Mouse (Mus musculus) limb, embryonic 10.5 days (tissue): Measurements from ENCODE around the gene Rps6kb2. TPM values are rescaled to one million over a fixed set of nuclear protein-coding genes. Genes with fewer than 3 reads are reported as not detected.

Experiments used
- DNase-seq: peaks from one replicate; pipeline ENCODE4 v3.0.0-alpha.2; 2017; ENCODE audit warnings: low spot score
- H3K27ac ChIP-seq: fragments of 300-500 bp; sonication (generic); 2 replicates; pipeline ENCODE4 v1.5.1; 2016; ENCODE audit warnings: mild to moderate bottlenecking
- H3K27me3 ChIP-seq: fragments of 300-500 bp; sonication (generic); 2 replicates; pipeline ENCODE4 v1.6.1; 2016; ENCODE audit warnings: low read depth, mild to moderate bottlenecking; ENCODE audit not compliant: poor library complexity, severe bottlenecking
- H3K36me3 ChIP-seq: fragments of 300-500 bp; sonication (generic); 2 replicates; pipeline ENCODE4 v1.6.1; 2016; ENCODE audit warnings: mild to moderate bottlenecking, moderate library complexity
- H3K4me1 ChIP-seq: fragments of 300-500 bp; sonication (generic); 2 replicates; pipeline ENCODE4 v1.6.1; 2016
- H3K4me3 ChIP-seq: fragments of 300-500 bp; sonication (generic); 2 replicates; pipeline ENCODE4 v1.5.1; 2016; ENCODE audit warnings: mild to moderate bottlenecking, moderate library complexity
- H3K9me3 ChIP-seq: fragments of 300-500 bp; sonication (generic); replicated peaks from 2 replicates; pipeline ENCODE4 v1.6.1; 2016; ENCODE audit warnings: mild to moderate bottlenecking
- WGBS: fragments of 180-500 bp; shearing (Covaris S2); methylation state at CpG from one replicate; pipeline ENCODE4 v1.1.7; 2016; 5-methylcytosine and 5-hydroxymethylcytosine counted together
- polyA plus RNA-seq: library from polyadenylated mRNA; unstranded; fragments of >200 nt; fragmentation: Nextera tagmentation; extraction: Ambion mirVana; gene quantifications from 2 replicates; pipeline ENCODE4 v1.2.1, GENCODE M21; 2016

The Rps6kb2 gene
- polyA plus RNA-seq, 1 experiment from 2014 or later: 66.0 TPM

DNA sequence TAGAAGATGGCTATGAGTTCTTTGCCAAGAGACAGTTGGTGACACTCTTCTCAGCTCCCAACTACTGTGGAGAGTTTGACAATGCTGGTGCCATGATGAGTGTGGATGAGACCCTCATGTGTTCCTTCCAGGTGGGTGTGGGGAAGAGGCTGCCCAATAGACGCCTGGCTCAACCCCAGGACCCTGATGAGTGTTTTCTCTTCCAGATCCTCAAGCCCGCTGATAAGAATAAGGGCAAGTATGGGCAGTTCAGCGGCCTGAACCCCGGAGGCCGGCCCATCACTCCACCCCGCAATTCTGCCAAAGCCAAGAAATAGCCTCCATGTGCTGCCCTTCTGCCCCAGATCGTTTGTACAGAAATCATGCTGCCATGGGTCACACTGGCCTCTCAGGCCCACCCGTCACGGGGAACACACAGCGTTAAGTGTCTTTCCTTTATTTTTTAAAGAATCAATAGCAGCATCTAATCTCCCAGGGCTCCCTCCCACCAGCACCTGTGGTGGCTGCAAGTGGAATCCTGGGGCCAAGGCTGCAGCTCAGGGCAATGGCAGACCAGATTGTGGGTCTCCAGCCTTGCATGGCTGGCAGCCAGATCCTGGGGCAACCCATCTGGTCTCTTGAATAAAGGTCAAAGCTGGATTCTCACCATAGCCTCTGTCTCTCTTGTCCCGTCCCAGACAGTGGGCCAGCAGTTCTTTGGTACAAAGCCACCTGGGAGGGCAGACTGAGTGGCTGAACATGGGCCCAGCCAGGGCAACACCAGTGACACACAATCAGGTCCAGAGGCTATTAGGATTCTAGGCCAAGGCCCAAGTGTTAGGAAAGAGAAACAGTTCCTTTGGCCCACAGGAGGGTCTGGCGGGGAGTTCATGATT lies 31.9 kb upstream of the Rps6kb2 start:
- 86% methylated on average over 12 of the region's 12 CpGs for WGBS
- Histone ChIP-seq H3K4me1 (peaks cover 69% of the 10 kb centered on the region), H3K36me3 (peaks cover 75% of the 10 kb centered on the region), H3K27me3 (no peaks in the 10 kb centered on the region), H3K9me3 (no peaks in the 10 kb centered on the region), H3K4me3 (no peak overlapping the region), H3K27ac (no peak overlapping the region)
- no peak for DNase-seq

DNA sequence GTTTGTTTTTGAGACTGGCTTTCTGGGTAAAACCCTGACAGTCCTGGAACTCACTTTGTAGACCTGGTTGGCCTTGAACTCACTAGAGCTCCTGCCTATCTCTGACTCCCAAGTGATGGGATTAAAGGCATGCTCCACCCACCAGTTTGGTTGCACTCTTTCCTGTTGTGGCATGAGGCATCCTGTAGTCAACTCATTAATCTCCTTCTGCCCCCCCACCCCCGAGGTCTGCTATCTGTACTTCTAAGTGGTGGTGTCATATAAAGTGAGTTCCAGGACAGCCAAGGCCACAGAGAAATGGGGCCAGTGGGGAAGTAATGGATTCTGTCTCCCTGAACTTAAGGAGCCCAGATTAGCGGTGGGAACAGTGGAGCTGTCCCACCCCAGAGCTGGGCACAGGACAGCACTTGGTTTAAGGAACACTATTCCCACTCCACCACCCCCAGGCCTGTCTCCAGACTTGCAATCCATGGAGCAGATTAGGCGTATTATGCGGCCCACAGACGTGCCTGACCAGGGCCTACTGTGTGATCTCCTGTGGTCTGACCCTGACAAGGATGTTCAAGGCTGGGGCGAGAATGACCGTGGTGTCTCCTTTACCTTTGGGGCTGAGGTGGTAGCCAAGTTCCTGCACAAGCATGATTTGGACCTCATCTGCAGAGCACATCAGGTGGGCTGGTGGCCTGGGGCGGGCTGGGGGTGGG lies 31.0 kb upstream of the Rps6kb2 start:
- Histone ChIP-seq H3K27ac (no peak overlapping the region), H3K36me3 (peaks cover 66% of the 10 kb centered on the region), H3K27me3 (no peaks in the 10 kb centered on the region), H3K4me1 (peaks cover 66% of the 10 kb centered on the region), H3K9me3 (no peaks in the 10 kb centered on the region), H3K4me3 (0 out of 2 replicates have a peak overlapping the region, but pooled peaks have one; percentile 97)
- no peak for DNase-seq
- WGBS: 89% methylated on average over 8 of the region's 8 CpGs

DNA sequence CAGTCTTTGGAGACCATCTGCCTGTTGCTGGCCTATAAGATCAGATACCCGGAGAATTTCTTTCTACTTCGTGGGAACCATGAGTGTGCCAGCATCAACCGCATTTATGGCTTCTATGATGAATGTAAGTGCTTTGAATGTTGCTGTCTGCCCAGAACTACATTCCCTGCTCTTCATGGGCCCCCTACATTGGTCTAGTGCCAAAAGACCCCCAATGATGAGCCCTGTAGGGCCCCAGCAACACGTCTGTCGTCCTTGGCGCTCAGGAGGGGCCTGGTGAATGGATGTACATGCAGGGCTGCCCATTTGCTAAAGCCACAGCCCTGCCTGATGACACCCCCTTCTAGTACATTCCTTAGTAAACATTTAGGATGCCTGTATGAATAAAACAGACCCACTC lies 30.0 kb upstream of the Rps6kb2 start:
- Histone ChIP-seq H3K36me3 (peaks cover 56% of the 10 kb centered on the region), H3K9me3 (no peaks in the 10 kb centered on the region), H3K27ac (peak overlapping the region; percentile 98), H3K27me3 (no peaks in the 10 kb centered on the region), H3K4me1 (peaks cover 66% of the 10 kb centered on the region), H3K4me3 (peak overlapping the region; percentile 97)
- 70% methylated on average over 6 of the region's 6 CpGs for WGBS
- DNase-seq: no peak

DNA sequence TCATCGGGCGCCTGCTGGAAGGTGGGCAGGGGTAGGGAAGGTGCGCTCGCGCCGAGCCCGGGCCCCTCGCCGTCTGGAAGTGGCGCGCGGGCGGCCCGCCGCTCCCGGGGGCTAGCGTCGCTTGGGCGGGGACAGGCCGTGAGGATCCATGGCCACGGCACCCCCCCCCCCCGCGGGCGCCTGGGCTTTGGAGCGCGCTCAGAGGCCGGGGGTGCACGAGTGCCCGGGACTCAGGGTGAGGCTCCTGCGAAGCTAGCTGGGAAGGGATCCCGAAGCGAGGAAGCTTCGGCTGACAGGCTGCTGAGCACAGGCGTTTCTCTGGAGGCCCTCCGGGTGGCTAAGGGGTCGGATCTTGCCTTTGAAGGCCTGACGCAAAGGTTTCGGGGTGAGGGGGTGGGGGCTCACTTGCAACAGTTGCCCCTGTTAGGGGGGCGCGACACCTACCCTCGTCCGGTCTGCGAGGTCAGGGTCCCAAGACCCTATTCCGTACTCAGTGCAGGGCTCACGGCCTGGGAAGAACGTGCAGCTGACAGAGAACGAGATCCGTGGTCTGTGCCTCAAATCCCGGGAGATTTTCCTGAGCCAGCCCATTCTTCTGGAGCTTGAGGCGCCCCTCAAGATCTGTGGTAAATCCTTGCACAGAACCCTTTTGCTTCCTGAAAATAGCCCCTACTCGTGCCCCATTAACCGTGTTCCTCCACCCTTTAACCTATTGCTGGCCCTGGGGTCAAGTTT lies 29.3 kb upstream of the Rps6kb2 start:
- Histone ChIP-seq H3K4me3 (peak overlapping the region; percentile 97), H3K27me3 (no peaks in the 10 kb centered on the region), H3K4me1 (peaks cover 61% of the 10 kb centered on the region), H3K27ac (peak overlapping the region; percentile 98), H3K36me3 (peaks cover 49% of the 10 kb centered on the region), H3K9me3 (no peaks in the 10 kb centered on the region)
- 1% methylated on average over 52 of the region's 52 CpGs for WGBS
- no peak for DNase-seq

DNA sequence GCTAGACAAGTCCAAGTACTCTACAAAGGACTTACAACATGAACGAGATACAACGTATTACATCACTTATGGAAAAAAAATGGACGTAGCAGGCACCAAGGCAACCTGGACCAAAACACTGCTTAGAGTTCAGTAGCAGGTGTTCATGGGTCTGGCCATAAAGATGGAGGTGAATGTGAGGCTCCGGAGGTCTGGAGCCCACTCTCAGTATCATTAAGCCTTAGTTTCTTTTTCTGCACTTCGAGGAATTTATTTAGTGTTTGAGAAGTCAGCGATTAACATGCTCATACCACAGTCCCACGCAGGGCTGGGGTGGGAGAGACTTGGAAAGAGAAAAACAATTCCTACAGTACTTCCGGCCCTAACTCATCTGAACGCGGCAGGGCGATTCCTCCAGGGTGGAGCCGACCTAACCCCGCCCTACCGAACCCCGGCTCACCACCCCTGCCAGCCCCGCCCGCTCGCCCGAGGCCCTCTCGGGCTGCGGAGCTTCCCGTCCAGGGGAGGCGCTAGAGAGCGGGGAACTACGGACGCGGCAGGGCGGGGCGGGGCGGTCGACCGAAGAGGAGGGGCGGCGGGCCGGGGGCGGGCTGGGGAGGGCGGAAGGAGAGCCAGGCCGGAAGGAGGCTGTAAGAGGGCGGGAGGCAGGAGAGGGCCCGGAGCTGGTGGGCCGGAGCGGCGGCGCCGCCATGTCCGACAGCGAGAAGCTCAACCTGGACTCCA lies 28.5 kb upstream of the Rps6kb2 start, which contains the start of gene Ppp1ca:
Ppp1ca (plus strand) TSS at position 538 of the 723 bp plus-strand sequence.
- H3K4me1 ChIP-seq: peaks cover 54% of the 10 kb centered on the region
- H3K9me3 ChIP-seq: no peaks in the 10 kb centered on the region
- no peaks in the 10 kb centered on the region for H3K27me3 ChIP-seq
- peak within 1 kb of the TSS; percentile 98 for H3K27ac ChIP-seq
- H3K36me3 ChIP-seq: peaks cover 42% of the 10 kb centered on the region
- 7% methylated on average over 40 of the region's 47 CpGs for WGBS
- H3K4me3 ChIP-seq: peak within 1 kb of the TSS; percentile 97
- DNase-seq: peak; percentile 99

DNA sequence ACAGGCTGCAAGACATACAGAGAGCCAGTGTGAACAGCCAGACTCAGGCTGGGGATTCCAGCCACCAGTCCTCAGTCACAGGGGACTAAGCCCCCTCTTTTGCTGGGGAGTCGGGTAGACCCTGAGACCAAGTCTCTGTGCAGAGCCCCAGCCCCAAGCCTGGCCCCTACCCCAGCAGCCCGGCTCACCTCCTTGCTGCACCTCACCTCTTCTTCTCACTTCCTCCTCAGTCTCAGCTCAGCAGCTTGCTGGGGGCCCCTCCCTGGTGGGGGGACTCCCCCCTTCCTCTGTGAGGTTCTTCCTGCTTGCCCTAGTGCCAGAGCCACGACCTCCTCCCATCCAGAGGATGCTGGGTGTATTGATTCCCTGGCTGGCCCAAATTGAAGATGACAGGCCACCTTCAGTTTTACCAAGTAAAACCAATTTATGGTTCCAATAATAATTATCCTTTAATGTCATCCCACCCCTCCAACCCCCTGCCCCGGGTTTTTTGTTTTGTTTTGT lies 27.7 kb upstream of the Rps6kb2 start, which contains the start of gene Tbc1d10c:
Tbc1d10c (minus strand) TSS at position 454 of the 504 bp plus-strand sequence.
- WGBS: 72% methylated on average over 4 of the region's 4 CpGs
- no peaks in the 10 kb centered on the region for H3K27me3 ChIP-seq
- DNase-seq: no peak
- H3K9me3 ChIP-seq: no peaks in the 10 kb centered on the region
- H3K4me3 ChIP-seq: peak within 1 kb of the TSS; percentile 97
- H3K36me3 ChIP-seq: peaks cover 33% of the 10 kb centered on the region
- peaks cover 46% of the 10 kb centered on the region for H3K4me1 ChIP-seq
- peak within 1 kb of the TSS; percentile 98 for H3K27ac ChIP-seq

DNA sequence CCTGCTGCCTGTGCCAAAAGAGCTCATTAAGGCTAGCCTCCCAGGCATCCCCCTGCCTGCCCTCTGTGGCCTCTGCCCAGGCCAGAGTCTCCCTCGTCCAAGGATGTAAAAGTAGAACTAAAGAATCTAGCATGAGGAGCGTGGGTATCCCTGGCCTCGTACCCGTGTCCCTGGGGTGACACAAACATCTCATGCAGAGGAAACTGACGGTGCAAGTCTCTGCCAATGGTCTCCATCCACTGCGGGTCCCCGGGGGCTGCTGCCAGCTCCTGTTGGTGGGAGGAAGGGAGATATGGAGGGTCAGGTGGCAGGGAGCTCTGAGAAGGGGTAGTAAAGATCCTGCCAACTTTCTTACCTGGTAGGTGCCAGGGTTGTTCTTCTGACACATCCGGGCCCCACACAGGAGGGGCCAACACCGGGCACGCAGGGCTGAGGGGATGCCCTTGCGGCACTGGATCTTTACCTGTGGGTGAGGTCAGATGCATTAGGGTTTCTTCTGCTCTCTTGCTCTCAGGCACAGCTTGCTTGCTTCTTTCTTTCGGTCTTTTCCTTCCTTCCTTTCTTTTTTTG lies 26.0 kb upstream of the Rps6kb2 start:
- WGBS: 89% methylated on average over 12 of the region's 12 CpGs

DNA sequence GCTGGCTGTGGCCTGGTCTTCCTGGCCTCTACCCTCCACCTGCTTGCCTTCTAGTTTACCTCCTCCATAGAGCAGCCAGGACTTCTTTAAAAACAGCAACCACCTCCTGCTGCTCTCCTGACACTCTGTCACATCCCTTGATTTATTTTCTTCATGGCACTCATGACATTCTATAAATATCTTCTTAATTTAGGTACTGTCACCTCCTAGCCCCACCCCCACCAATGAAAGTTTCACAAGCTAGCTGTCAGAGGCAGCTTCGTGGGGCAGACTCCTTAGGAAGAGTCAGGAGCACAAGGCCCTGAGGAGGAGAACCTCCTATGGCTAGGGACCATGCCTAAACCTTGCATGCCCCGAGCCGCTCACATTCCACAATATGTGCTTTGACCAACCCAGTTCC lies 24.1 kb upstream of the Rps6kb2 start:
- WGBS: 75% methylated on average over 3 of the region's 3 CpGs
- no peak overlapping the region for H3K4me3 ChIP-seq
- DNase-seq: no peak
- H3K27me3 ChIP-seq: no peaks in the 10 kb centered on the region
- H3K36me3 ChIP-seq: 0 out of 2 replicates have a peak, but pooled peaks cover 3% of the 10 kb centered on the region
- H3K9me3 ChIP-seq: no peaks in the 10 kb centered on the region
- no peak overlapping the region for H3K27ac ChIP-seq
- peaks cover 31% of the 10 kb centered on the region for H3K4me1 ChIP-seq

More for the DNA sequence above, 26.0 kb upstream of the Rps6kb2 start:
- no peaks in the 10 kb centered on the region for H3K27me3 ChIP-seq
- no peaks in the 10 kb centered on the region for H3K9me3 ChIP-seq
- DNase-seq: no peak
- no peak overlapping the region for H3K4me3 ChIP-seq
- H3K4me1 ChIP-seq: peaks cover 46% of the 10 kb centered on the region
- peaks cover 16% of the 10 kb centered on the region for H3K36me3 ChIP-seq
- peak overlapping the region; percentile 12; the same call in 1 of the 2 replicates for H3K27ac ChIP-seq

DNA sequence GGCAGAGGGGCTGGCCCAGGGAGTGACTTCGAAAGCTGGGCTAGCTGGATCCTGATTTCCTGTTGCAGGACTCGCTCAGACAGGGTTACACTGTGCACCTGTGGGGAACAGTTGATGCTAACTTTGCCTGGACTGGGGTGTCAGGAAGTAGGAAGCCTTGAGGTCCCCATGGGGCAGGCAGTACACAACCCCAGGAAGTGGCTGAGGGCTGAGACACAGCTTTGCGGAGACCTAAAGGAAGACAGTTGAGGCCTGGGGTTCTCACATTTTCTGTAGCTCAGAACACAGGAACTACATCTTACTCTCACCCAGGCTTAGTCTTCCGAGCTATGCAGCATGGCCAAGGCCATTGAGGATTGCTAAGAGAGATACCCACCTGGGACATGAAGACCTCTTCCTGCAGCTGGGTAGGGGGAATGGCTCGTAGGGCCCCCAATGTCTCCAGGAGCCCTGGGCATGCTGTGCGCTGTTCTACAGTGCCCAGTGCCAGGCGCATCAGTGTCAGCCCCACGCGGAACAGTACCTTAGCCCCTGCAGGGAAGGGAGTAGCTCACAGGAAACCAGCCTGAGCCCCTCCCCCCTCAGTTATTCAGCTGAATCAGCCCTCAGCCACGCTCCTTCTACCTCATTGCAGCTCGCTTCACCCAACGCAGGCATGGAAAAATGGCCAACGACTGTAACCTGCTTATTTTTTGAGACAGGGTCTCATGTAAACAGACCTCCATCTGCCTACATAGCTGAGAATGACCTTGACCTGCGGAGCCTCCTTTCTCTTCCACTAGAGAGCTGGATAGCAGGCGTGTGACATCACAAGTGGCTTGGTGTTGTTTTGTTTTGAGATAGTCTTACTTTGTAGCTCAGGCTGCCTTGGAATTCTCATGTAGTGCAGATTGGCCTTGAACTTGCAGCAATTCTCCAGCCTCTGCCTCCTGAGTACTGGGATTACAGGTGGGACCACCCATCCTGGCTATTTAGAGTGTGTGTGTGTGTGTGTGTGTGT lies 22.1 kb upstream of the Rps6kb2 start:
- DNase-seq: no peak
- H3K4me1 ChIP-seq: peaks cover 21% of the 10 kb centered on the region
- no peak overlapping the region for H3K4me3 ChIP-seq
- no peaks in the 10 kb centered on the region for H3K36me3 ChIP-seq
- H3K9me3 ChIP-seq: no peaks in the 10 kb centered on the region
- no peaks in the 10 kb centered on the region for H3K27me3 ChIP-seq
- H3K27ac ChIP-seq: peak overlapping the region; percentile 66
- 63% methylated on average over 15 of the region's 15 CpGs for WGBS

DNA sequence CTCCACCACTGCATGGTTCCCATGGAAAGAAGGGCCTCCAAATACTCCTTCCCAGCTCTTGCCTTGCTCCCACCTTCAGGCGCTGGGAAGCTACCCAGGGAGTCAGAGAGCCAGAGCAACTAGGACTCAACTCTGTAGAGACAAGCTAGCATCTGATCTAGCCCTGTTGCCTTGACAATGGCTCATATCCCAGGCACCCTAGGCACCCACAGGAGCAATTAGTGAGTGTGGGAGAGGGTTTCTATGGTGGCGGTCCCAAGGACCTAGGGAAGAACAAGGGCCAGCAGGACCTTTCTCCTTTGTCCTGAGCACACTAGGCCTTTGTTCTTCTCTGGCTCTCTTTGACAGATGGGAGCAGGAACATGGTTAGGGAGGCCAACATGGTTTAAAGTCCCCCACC lies 20.5 kb upstream of the Rps6kb2 start:
- no peaks in the 10 kb centered on the region for H3K9me3 ChIP-seq
- no peaks in the 10 kb centered on the region for H3K36me3 ChIP-seq
- peaks cover 21% of the 10 kb centered on the region for H3K4me1 ChIP-seq
- H3K27ac ChIP-seq: no peak overlapping the region
- no peaks in the 10 kb centered on the region for H3K27me3 ChIP-seq
- H3K4me3 ChIP-seq: no peak overlapping the region
- DNase-seq: no peak
- WGBS: 91% methylated on average over 2 of the region's 2 CpGs

DNA sequence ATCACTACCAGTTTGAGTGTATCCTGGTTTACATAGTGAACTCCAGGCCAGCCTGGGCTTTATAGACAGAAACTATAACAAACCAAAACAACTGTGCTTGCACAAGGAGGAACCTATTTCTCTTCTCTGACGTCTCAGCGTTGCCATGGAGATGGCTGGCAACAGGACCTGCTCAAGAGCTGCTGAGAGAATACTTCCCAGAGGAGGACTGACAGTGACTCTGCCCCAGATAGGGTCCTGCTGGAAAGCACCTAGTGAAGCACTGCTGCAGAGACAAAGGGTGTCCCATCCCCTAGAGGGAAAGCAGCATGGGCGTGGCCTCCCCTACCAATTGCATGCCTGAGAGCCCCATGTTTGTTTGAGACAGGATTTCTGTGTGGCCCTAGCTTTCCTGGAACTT lies 18.7 kb upstream of the Rps6kb2 start:
- peaks cover 21% of the 10 kb centered on the region for H3K4me1 ChIP-seq
- no peaks in the 10 kb centered on the region for H3K27me3 ChIP-seq
- DNase-seq: no peak
- 54% methylated on average over 3 of the region's 3 CpGs for WGBS
- H3K36me3 ChIP-seq: no peaks in the 10 kb centered on the region
- no peak overlapping the region for H3K27ac ChIP-seq
- no peak overlapping the region for H3K4me3 ChIP-seq
- no peaks in the 10 kb centered on the region for H3K9me3 ChIP-seq
